Mouse (Mus musculus) spleen, postnatal 4 days (tissue): ENCODE measurements around the gene Ints1.

Experiments used
- DNase-seq, 2 experiments: peaks; one replicate each; pipeline ENCODE4 v3.0.0; 2022; ENCODE audit warnings: low spot score in 2 of 2

The Ints1 gene

GRCm38 (mm10) chr5:139718540-139718939 is 56.9 kb downstream of the Ints1 start:
- no peak for DNase-seq

- DNase-seq = peak in 1 of 2 experiments; percentile 77
These were observed 57.8 kb downstream of the Ints1 start for GRCm38 (mm10) chr5:139717723-139718122.

- DNase-seq = no peak
These were observed 69.0 kb downstream of the Ints1 start for GRCm38 (mm10) chr5:139706496-139706895.

- DNase-seq = peak in 1 of 2 experiments; percentile 77
These were observed 72.6 kb downstream of the Ints1 start for GRCm38 (mm10) chr5:139702905-139703304.

- DNase-seq = no peak
These were observed 73.2 kb downstream of the Ints1 start for GRCm38 (mm10) chr5:139702236-139702635.
